Mouse (Mus musculus) intestine, embryonic 16.5 days (tissue): ENCODE results near the gene Ube2b. TPM values are rescaled to one million over a fixed set of nuclear protein-coding genes. Genes with fewer than 3 reads are reported as not detected.

Experiments
- ATAC-seq: fragments of 200-750 bp; cut with Nextera tagmentation; 2 replicates; pipeline ENCODE4 v1.8.0; 2017; ENCODE audit warnings: moderate TSS enrichment, moderate library complexity
- H3K27ac ChIP-seq: fragments of 300-500 bp; sonication (generic); 2 replicates; pipeline ENCODE4 v1.5.1; 2014; ENCODE audit warnings: mild to moderate bottlenecking, low read length
- H3K27me3 ChIP-seq: fragments of 300-500 bp; sonication (generic); replicated peaks from 2 replicates; pipeline ENCODE4 v1.6.1; 2014; ENCODE audit warnings: low read length, control low read depth, mixed read lengths; ENCODE audit not compliant: control insufficient read depth, insufficient read depth
- H3K36me3 ChIP-seq: fragments of 300-500 bp; sonication (generic); 2 replicates; pipeline ENCODE4 v1.6.1; 2014; ENCODE audit warnings: low read length, control low read depth; ENCODE audit not compliant: control insufficient read depth, insufficient read depth
- H3K4me1 ChIP-seq: fragments of 300-500 bp; sonication (generic); 2 replicates; pipeline ENCODE4 v1.6.1; 2014; ENCODE audit warnings: low read length, control low read depth, mixed read lengths; ENCODE audit not compliant: control insufficient read depth, insufficient read depth
- H3K4me2 ChIP-seq: fragments of 300-500 bp; sonication (generic); 2 replicates; pipeline ENCODE4 v1.6.1; 2014; ENCODE audit warnings: low read depth, low read length, control low read depth
- H3K4me3 ChIP-seq: fragments of 300-500 bp; sonication (generic); 2 replicates; pipeline ENCODE4 v1.5.1; 2014; ENCODE audit warnings: mild to moderate bottlenecking, low read length
- H3K9ac ChIP-seq: fragments of 300-500 bp; sonication (generic); 2 replicates; pipeline ENCODE4 v1.6.1; 2014; ENCODE audit warnings: low read depth, low read length
- H3K9me3 ChIP-seq: fragments of 300-500 bp; sonication (generic); 2 replicates; pipeline ENCODE4 v1.6.1; 2016; ENCODE audit warnings: low read length, control low read depth; ENCODE audit not compliant: control insufficient read depth
- WGBS: fragments of 180-500 bp; shearing (Covaris S2); extraction: QIAGEN DNeasy Blood & Tissue Kit; methylation state at CpG from one replicate; pipeline ENCODE4 v1.1.7; 2014; 5-methylcytosine and 5-hydroxymethylcytosine counted together
- polyA plus RNA-seq: library from polyadenylated mRNA; unstranded; fragments of >200 nt; fragmentation: Nextera tagmentation; extraction: Ambion mirVana; gene quantifications from 2 replicates; pipeline ENCODE4 v1.2.1, GENCODE M21; 2015

Gene Ube2b
- polyA plus RNA-seq, 1 experiment from 2014 or later, result 201 TPM

DNA sequence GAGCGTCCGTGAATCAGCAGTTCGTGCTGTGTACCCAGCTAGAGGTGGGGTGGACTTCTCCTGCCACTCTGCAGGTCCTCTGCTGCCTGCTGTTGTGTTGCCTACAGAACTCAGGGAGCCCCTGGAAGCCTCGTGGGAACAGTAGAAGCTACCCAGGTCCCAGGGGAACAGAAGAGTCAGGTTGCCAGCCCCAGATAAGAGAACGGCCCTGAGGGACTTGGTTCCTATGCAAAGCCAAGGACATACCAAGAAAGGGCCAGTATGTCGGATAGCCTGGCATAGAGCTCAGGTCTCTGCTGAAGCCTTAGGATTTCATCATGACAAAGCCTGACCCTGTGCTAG lies 57.1 kb downstream of the Ube2b start:
- WGBS, result 51% methylated on average over 6 of the region's 6 CpGs

GRCm38 (mm10) chr11:51942602-51943499 lies 57.7 kb downstream of the Ube2b start:
- Histone ChIP-seq H3K4me3 (no peak overlapping the region), H3K9ac (no peak overlapping the region), H3K4me2 (no peak overlapping the region), H3K9me3 (no peaks in the 10 kb centered on the region), H3K4me1 (peaks cover 7% of the 10 kb centered on the region; the same call in 1 of the 2 replicates), H3K36me3 (no peaks in the 10 kb centered on the region), H3K27ac (no peak overlapping the region), H3K27me3 (no peaks in the 10 kb centered on the region)
- ATAC-seq, result no peak; the same call in 1 of the 2 replicates
- WGBS, result 52% methylated on average over 15 of the region's 15 CpGs

More for the DNA sequence above, 57.1 kb downstream of the Ube2b start:
- no peak overlapping the region for H3K9ac ChIP-seq
- peaks cover 7% of the 10 kb centered on the region; the same call in 1 of the 2 replicates for H3K4me1 ChIP-seq
- H3K36me3 ChIP-seq, result no peaks in the 10 kb centered on the region
- H3K4me3 ChIP-seq, result no peak overlapping the region
- no peaks in the 10 kb centered on the region for H3K27me3 ChIP-seq
- H3K4me2 ChIP-seq, result no peak overlapping the region
- H3K9me3 ChIP-seq, result no peaks in the 10 kb centered on the region
- no peak overlapping the region for H3K27ac ChIP-seq
- ATAC-seq, result no peak

DNA sequence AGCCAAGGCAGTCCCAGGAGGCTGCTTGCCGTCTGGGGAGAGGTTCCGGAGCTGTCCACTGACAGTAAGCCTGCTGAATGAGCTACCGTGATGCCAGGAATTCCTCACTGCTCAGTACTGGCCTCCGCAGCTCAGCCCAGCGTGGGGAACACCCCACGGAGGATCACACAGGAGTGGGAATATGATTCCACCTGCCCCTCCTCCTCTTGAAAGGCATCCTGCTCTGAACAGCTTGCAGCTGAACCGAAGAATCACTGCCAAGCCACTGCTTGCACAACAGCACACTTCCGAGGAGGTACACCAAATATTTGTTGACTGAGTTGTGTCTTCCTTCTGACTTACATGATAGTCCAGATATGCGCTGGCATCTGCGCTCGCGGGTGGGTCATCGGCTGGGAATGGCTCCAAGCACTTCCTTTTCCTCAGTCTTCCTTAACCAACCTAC lies 60.0 kb downstream of the Ube2b start:
- H3K9me3 ChIP-seq, result no peaks in the 10 kb centered on the region
- H3K4me3 ChIP-seq, result no peak overlapping the region
- ATAC-seq, result no peak
- H3K36me3 ChIP-seq, result no peaks in the 10 kb centered on the region
- H3K27ac ChIP-seq, result no peak overlapping the region
- H3K27me3 ChIP-seq, result no peaks in the 10 kb centered on the region
- 58% methylated on average over 13 of the region's 13 CpGs for WGBS
- peaks cover 7% of the 10 kb centered on the region; the same call in 1 of the 2 replicates for H3K4me1 ChIP-seq
- H3K4me2 ChIP-seq, result no peak overlapping the region
- H3K9ac ChIP-seq, result no peak overlapping the region

- 64% methylated on average over 8 of the region's 8 CpGs for WGBS
- Histone ChIP-seq H3K36me3 (no peaks in the 10 kb centered on the region), H3K27ac (no peak overlapping the region), H3K27me3 (no peaks in the 10 kb centered on the region), H3K9me3 (no peaks in the 10 kb centered on the region), H3K4me3 (no peak overlapping the region), H3K9ac (no peak overlapping the region), H3K4me2 (no peak overlapping the region), H3K4me1 (peaks cover 2% of the 10 kb centered on the region; the same call in 1 of the 2 replicates)
- ATAC-seq, result no peak
Observed at GRCm38 (mm10) chr11:51939590-51939955, 61.0 kb downstream of the Ube2b start.

- H3K27me3 ChIP-seq, result no peaks in the 10 kb centered on the region
- H3K36me3 ChIP-seq, result no peaks in the 10 kb centered on the region
- ATAC-seq, result no peak
- no peak overlapping the region for H3K4me2 ChIP-seq
- peak overlapping the region; percentile 43; the same call in 1 of the 2 replicates for H3K27ac ChIP-seq
- WGBS, result 81% methylated on average over 12 of the region's 12 CpGs
- H3K9me3 ChIP-seq, result no peaks in the 10 kb centered on the region
- peaks cover 2% of the 10 kb centered on the region; the same call in 1 of the 2 replicates for H3K4me1 ChIP-seq
- H3K9ac ChIP-seq, result no peak overlapping the region
- H3K4me3 ChIP-seq, result no peak overlapping the region
Observed at GRCm38 (mm10) chr11:51938817-51939589, 61.6 kb downstream of the Ube2b start.

- 68% methylated on average over 6 of the region's 6 CpGs for WGBS
- Histone ChIP-seq H3K4me2 (no peak overlapping the region), H3K27ac (no peak overlapping the region), H3K36me3 (no peaks in the 10 kb centered on the region), H3K4me1 (no peaks in the 10 kb centered on the region; the same call in 1 of the 2 replicates), H3K27me3 (no peaks in the 10 kb centered on the region), H3K9ac (no peak overlapping the region), H3K9me3 (no peaks in the 10 kb centered on the region), H3K4me3 (no peak overlapping the region)
- ATAC-seq, result no peak
Observed at GRCm38 (mm10) chr11:51937361-51937781, 63.2 kb downstream of the Ube2b start.

DNA sequence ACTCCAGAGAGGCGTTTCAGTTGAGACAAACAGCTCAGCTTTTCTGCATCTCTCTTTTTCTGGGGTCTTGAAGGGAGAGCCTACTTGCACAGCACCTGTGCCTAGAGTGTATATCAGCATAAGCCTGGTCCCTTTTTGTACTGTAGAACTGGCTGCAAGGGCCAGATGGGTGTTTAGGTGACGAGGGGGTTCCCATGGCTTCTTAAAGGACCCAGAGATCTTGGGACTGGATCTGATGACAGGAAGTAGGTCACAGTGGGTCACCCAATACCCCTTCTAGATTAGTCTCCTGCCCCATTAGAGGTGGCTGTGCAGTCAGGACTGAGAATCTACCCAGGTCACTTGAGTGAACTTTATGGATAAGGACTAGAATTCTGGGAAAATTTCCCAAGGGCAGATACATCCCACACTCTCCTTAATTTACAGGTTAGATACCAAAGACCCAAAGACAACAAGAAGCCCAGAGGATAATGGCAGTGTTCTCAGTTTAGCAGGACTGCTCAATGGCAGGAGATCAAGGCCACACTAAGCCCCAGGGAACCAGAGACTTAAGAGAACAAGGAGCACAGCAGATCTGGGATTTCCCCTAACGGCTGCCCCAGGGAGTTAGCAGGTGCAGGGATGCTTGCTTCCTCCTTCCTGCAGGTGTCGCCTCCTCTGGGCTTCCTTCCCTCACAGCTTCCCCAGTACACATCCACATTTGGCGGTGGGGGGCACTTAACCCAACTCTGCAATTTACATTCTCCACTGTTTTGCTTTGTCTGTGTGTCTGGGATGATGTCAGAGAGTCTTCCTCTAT lies 64.7 kb downstream of the Ube2b start:
- Histone ChIP-seq H3K27ac (no peak overlapping the region), H3K4me2 (no peak overlapping the region), H3K4me1 (no peaks in the 10 kb centered on the region; the same call in 1 of the 2 replicates), H3K4me3 (no peak overlapping the region), H3K9ac (no peak overlapping the region), H3K36me3 (no peaks in the 10 kb centered on the region), H3K27me3 (no peaks in the 10 kb centered on the region), H3K9me3 (no peaks in the 10 kb centered on the region)
- 54% methylated on average over 5 of the region's 5 CpGs for WGBS
- ATAC-seq, result no peak
